Mouse (Mus musculus): ENCODE measurements around the gene Arcn1. TPM values are rescaled to one million over a fixed set of nuclear protein-coding genes. Genes with fewer than 3 reads are reported as not detected.

The Arcn1 gene
- polyA plus RNA-seq, 1 experiment from 2014 or later, result 160 TPM

DNA sequence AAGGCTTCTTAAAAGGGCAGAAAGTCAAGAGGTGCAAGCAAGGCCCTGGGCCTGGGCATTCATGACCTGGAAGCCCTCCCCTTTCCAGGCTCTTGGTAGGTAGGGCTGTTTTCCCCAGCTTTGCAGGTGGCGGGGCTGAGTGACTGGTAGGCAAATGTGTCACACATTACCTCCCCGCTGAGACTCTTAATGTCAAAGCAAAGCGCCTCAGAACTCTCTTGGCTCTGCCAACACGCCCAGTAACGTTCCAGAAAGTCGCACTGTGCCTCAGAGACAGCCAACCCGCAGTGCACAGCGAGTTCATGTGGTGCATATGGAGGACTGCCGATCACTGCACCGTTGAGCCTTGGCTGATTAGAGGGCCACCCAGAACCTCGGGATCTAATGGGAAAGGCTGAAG lies 74.6 kb downstream of the Arcn1 start:
- Histone ChIP-seq H3K36me3 (ENCODE audit: control insufficient read depth, insufficient read depth, low read length) (peaks cover 90% of the 10 kb centered on the region), H3K4me3 (replicated peaks; ENCODE audit: low read depth, low read length) (no peak overlapping the region), H3K4me1 (ENCODE audit: control insufficient read depth, insufficient read depth, low read length) (no peaks in the 10 kb centered on the region), H3K27me3 (ENCODE audit: control insufficient read depth, insufficient read depth, low read length) (no peaks in the 10 kb centered on the region), H3K4me2 (ENCODE audit: low read length) (no peak overlapping the region), H3K9ac (replicated peaks; ENCODE audit: low read length) (no peak overlapping the region), H3K9me3 (ENCODE audit: control insufficient read depth, low read length) (no peaks in the 10 kb centered on the region), H3K27ac (replicated peaks; ENCODE audit: low read depth, low read length) (no peak overlapping the region)
- WGBS, result 93% methylated on average over 11 of the region's 11 CpGs
- ATAC-seq (ENCODE audit: low FRiP score, low TSS enrichment) (no peak), DNase-seq (no peak)

DNA sequence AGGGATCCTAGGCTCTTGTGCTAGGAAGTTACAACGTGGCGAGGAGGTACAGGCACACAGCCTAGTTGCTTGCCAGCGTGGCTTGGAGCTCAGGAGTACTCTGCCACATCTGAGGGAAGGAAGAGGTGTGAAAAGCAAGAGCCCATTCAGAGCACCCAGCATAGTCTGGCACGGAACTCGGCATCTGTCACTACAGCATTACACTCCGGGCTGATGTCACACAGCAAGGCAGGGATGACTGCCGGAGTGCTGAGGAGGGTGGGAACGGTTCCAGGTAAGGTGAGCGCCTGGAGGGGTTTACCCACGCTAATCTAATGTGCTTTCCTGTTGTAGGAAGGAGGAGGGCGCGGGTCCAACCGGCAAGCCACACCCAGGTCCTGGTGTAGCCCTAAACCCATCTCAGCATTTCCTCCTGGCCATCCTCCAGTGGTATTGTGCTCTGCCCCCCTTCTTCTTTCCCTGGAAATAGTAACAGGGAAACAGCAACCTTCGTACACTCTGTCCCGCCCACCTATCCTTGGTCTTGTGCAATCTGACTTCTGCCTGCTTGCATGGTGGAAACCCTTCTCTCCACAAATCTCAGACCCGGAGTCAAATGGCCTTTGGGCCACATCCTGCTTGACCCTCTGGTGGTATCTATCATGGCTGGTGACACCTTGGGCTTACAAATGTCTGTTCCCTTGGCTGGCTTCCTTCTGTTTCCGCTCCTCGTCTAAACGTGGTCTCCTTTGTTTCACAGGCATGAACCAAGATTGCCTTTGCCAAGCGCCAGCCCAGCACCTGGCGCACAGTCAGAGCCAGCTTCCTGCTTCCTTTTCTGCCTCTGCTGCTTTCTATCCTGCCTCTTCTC lies 75.7 kb downstream of the Arcn1 start:
- no peak overlapping the region for H3K4me2 ChIP-seq (ENCODE audit: low read length)
- H3K4me3 ChIP-seq (replicated peaks; ENCODE audit: low read depth, low read length), result no peak overlapping the region
- DNase-seq, result no peak
- H3K9ac ChIP-seq (replicated peaks; ENCODE audit: low read length), result no peak overlapping the region
- peaks cover 7% of the 10 kb centered on the region for H3K4me1 ChIP-seq (ENCODE audit: control insufficient read depth, insufficient read depth, low read length)
- WGBS, result 88% methylated on average over 21 of the region's 21 CpGs
- no peak for ATAC-seq (ENCODE audit: low FRiP score, low TSS enrichment)
- H3K27ac ChIP-seq (replicated peaks; ENCODE audit: low read depth, low read length), result no peak overlapping the region
- H3K9me3 ChIP-seq (ENCODE audit: control insufficient read depth, low read length), result no peaks in the 10 kb centered on the region
- no peaks in the 10 kb centered on the region for H3K27me3 ChIP-seq (ENCODE audit: control insufficient read depth, insufficient read depth, low read length)
- peaks cover 90% of the 10 kb centered on the region for H3K36me3 ChIP-seq (ENCODE audit: control insufficient read depth, insufficient read depth, low read length)

Other genes with a start within 250 kb of the Arcn1 start
- 0.11 TPM in 1 of 2 replicates, not detected in the other for gene Cxcr5, start 206.0 kb downstream of the Arcn1 start, polyA plus RNA-seq (2014; fragmentation: Nextera tagmentation; extraction: Ambion mirVana)
- gene Ddx6, start 163.0 kb downstream of the Arcn1 start, polyA plus RNA-seq (2014; fragmentation: Nextera tagmentation; extraction: Ambion mirVana), result 26.4 and 51.8 TPM in 2 replicates
- gene Treh, start 94.6 kb downstream of the Arcn1 start, polyA plus RNA-seq (2014; fragmentation: Nextera tagmentation; extraction: Ambion mirVana), result not detected in 2 replicates
- gene Phldb1, start 32.6 kb downstream of the Arcn1 start, polyA plus RNA-seq (2014; fragmentation: Nextera tagmentation; extraction: Ambion mirVana), result 46.7 and 51.1 TPM in 2 replicates
- gene Ift46, start 63 bp upstream of the Arcn1 start, polyA plus RNA-seq (2014; fragmentation: Nextera tagmentation; extraction: Ambion mirVana), result 187 and 211 TPM in 2 replicates
- 10.0 and 15.6 TPM in 2 replicates for gene Tmem25, start 31.5 kb upstream of the Arcn1 start, polyA plus RNA-seq (2014; fragmentation: Nextera tagmentation; extraction: Ambion mirVana)
- 0.41 and 0.72 TPM in 2 replicates for gene Ttc36, start 35.2 kb upstream of the Arcn1 start, polyA plus RNA-seq (2014; fragmentation: Nextera tagmentation; extraction: Ambion mirVana)
- 21.0 and 22.2 TPM in 2 replicates for gene Kmt2a, start 113.5 kb upstream of the Arcn1 start, polyA plus RNA-seq (2014; fragmentation: Nextera tagmentation; extraction: Ambion mirVana)
- 698 and 917 TPM in 2 replicates for gene Atp5l, start 152.9 kb upstream of the Arcn1 start, polyA plus RNA-seq (2014; fragmentation: Nextera tagmentation; extraction: Ambion mirVana)
- gene Ube4a, start 197.8 kb upstream of the Arcn1 start, polyA plus RNA-seq (2014; fragmentation: Nextera tagmentation; extraction: Ambion mirVana), result 53.0 and 59.0 TPM in 2 replicates
- not detected in 2 replicates for gene Cd3g, start 212.6 kb upstream of the Arcn1 start, polyA plus RNA-seq (2014; fragmentation: Nextera tagmentation; extraction: Ambion mirVana)
- gene Cd3d, start 213.9 kb upstream of the Arcn1 start, polyA plus RNA-seq (2014; fragmentation: Nextera tagmentation; extraction: Ambion mirVana), result not detected in 2 replicates
- not detected in 2 replicates for gene Cd3e, start 241.8 kb upstream of the Arcn1 start, polyA plus RNA-seq (2014; fragmentation: Nextera tagmentation; extraction: Ambion mirVana)